17 mouse cellular contexts compared by ENCODE assay signal in the genomic region with DNA sequence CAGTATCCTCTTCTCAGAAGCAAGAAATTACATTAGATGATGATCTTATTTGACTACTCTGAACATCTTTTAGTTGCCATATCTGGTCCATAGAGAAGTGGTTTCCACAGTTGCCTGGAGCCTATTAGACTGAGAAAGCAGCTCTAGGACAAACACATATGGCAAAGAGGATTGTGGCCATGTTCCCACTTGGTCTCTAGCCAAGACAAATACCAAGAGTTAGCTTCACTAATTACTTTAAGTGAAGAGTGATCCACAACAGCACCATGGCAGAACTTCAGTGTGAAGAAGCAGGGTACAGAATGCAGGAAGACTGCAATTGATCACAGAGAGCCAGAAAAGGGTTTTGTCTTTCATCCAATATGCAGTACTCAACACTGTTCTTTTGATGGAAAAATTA.
"Had no signal": no experiment of that assay in that cellular context is flagged by ENCODE, and none has a peak within 500 bp of the region (broad histone marks: within the 10 kb centered on the region; RNA-seq: fewer than 3 reads in every experiment).

No protein-coding gene starts in this region.

- H3K36me3 ChIP-seq: kidney, embryonic 15.5 days; limb, embryonic 12.5 days; limb, embryonic 15.5 days; lung, embryonic 15.5 days had no signal

- H3K27ac ChIP-seq: kidney, embryonic 15.5 days; limb, embryonic 12.5 days; limb, embryonic 15.5 days; liver, embryonic 14.5 days; lung, embryonic 15.5 days had no signal

- H3K9ac ChIP-seq: kidney, embryonic 15.5 days; limb, embryonic 12.5 days; limb, embryonic 15.5 days; liver, embryonic 14.5 days; liver, postnatal 0 days; lung, embryonic 15.5 days had no signal

- H3K4me3 ChIP-seq: kidney, embryonic 15.5 days; limb, embryonic 12.5 days; limb, embryonic 15.5 days; lung, embryonic 15.5 days had no signal

- H3K4me1 ChIP-seq: kidney, embryonic 15.5 days; limb, embryonic 12.5 days; limb, embryonic 15.5 days; lung, embryonic 15.5 days had no signal

- H3K9me3 ChIP-seq: kidney, embryonic 15.5 days; limb, embryonic 12.5 days; limb, embryonic 15.5 days; lung, embryonic 15.5 days had no signal

- DNase-seq: kidney, postnatal 14 days; kidney, postnatal 4 days; left cerebral cortex, postnatal 4 days; liver, postnatal 0 days; lung, postnatal 10 days; lung, postnatal 4 days; midbrain, embryonic 14.5 days; thymus, adult 18-20 months; thymus, postnatal 14 days; thymus, postnatal 4 days had no signal

- H3K27me3 ChIP-seq: kidney, embryonic 15.5 days; limb, embryonic 12.5 days; limb, embryonic 15.5 days; lung, embryonic 15.5 days had no signal

- H3K4me2 ChIP-seq: kidney, embryonic 15.5 days; limb, embryonic 12.5 days; limb, embryonic 15.5 days; liver, embryonic 11.5 days; lung, embryonic 15.5 days; midbrain, embryonic 11.5 days had no signal

- ATAC-seq: liver, postnatal 0 days had no signal
